Mouse (Mus musculus) CH12.LX (cell line): ENCODE results near the gene Gm29094.
"Not testable (repeated sequence)": the region's sequence is repeated elsewhere in the genome, so short reads cannot be mapped to it uniquely, and the experiment has no call there.

Experiments used
- CHD1 ChIP-seq: IDR thresholded peaks from 2 replicates; pipeline ENCODE4 v1.6.1; 2012; ENCODE audit warnings: low read depth, low read length, improper control_type of control experiment, inconsistent platforms
- CTCF ChIP-seq, 2 experiments: IDR thresholded peaks in 1 of 2; conservative IDR thresholded peaks in 1 of 2; 2 replicates each; pipeline ENCODE4 v1.5.1; 2011 to 2012; ENCODE audit warnings: low read depth in 2 of 2, low read length in 2 of 2, improper control_type of control experiment in 1 of 2, inconsistent platforms in 1 of 2, mild to moderate bottlenecking in 1 of 2, moderate library complexity in 1 of 2
- ELF1 ChIP-seq: IDR thresholded peaks from 2 replicates; pipeline ENCODE4 v1.6.1; 2014; ENCODE audit warnings: low read depth, mild to moderate bottlenecking, inconsistent platforms, low read length, improper control_type of control experiment
- TCF12 ChIP-seq: IDR thresholded peaks from 2 replicates; pipeline ENCODE4 v1.6.1; 2014; ENCODE audit warnings: low read depth, mild to moderate bottlenecking, inconsistent platforms, low read length, improper control_type of control experiment
- UBTF ChIP-seq: IDR thresholded peaks from 2 replicates; pipeline ENCODE4 v1.6.1; 2012; ENCODE audit warnings: low read depth, mild to moderate bottlenecking, inconsistent platforms, low read length, improper control_type of control experiment, moderate library complexity
- ZNF384 ChIP-seq: IDR thresholded peaks from 2 replicates; pipeline ENCODE4 v1.6.1; 2012; ENCODE audit warnings: low read depth, low read length, improper control_type of control experiment, inconsistent platforms

DNA sequence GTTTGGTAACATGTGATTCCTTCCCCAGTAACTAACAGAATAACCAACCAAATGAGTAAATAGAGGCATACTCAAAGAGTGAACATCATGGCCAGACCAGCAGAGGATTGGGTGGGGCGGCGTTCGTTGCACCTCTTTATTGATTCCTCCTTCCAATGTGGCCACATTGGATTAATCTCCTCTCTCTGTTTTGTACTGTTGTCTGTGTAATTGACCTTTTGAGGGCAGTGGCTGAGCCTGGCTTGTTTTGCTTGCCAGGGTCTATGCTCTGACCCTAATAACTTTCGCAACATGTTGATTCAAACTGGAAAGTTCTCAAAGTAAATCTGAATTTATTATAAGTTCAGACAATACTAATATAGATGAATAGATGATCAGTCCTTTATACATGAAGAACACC is 20.5 kb downstream of the Gm29094 start:
- TF ChIP-seq ELF1; TCF12; CTCF (conservative IDR thresholded peaks at IDR 0.05 in 1 of 2, IDR thresholded peaks at IDR 0.05 in 1 of 2; ENCODE audit: low read depth in 2 of 2, low read length in 2 of 2); ZNF384; UBTF; CHD1: not testable (repeated sequence)
